Mouse (Mus musculus): ENCODE data around the gene Sprtn. TPM values are rescaled to one million over a fixed set of nuclear protein-coding genes. Genes with fewer than 3 reads are reported as not detected.

Gene Sprtn
- polyA plus RNA-seq, 1 experiment from 2014 or later = 8.3 TPM

- H3K4me2 ChIP-seq (ENCODE audit: low read depth, low read length) = peak overlapping the region; percentile 89
- no peaks in the 10 kb centered on the region for H3K27me3 ChIP-seq (ENCODE audit: control insufficient read depth, insufficient read depth, low read length)
- peak; percentile 49 for ATAC-seq (ENCODE audit: insufficient read depth, low FRiP score)
- no peaks in the 10 kb centered on the region for H3K9me3 ChIP-seq (replicated peaks; ENCODE audit: control insufficient read depth, low read length)
- peak overlapping the region; percentile 89 for H3K27ac ChIP-seq (ENCODE audit: low read length)
- 56% methylated on average over 26 of the region's 26 CpGs for WGBS
- H3K4me1 ChIP-seq (ENCODE audit: control insufficient read depth, insufficient read depth, low read length) = peaks cover 16% of the 10 kb centered on the region
- H3K9ac ChIP-seq (ENCODE audit: low read length) = peak overlapping the region; percentile 91
- H3K36me3 ChIP-seq (ENCODE audit: control insufficient read depth, insufficient read depth, low read length) = no peaks in the 10 kb centered on the region; the same call in none of the 2 replicates
- peak overlapping the region; percentile 96 for H3K4me3 ChIP-seq (replicated peaks; ENCODE audit: low read length)
Measured at GRCm38 (mm10) chr8:124896010-124896631, 1.6 kb upstream of the Sprtn start.

DNA sequence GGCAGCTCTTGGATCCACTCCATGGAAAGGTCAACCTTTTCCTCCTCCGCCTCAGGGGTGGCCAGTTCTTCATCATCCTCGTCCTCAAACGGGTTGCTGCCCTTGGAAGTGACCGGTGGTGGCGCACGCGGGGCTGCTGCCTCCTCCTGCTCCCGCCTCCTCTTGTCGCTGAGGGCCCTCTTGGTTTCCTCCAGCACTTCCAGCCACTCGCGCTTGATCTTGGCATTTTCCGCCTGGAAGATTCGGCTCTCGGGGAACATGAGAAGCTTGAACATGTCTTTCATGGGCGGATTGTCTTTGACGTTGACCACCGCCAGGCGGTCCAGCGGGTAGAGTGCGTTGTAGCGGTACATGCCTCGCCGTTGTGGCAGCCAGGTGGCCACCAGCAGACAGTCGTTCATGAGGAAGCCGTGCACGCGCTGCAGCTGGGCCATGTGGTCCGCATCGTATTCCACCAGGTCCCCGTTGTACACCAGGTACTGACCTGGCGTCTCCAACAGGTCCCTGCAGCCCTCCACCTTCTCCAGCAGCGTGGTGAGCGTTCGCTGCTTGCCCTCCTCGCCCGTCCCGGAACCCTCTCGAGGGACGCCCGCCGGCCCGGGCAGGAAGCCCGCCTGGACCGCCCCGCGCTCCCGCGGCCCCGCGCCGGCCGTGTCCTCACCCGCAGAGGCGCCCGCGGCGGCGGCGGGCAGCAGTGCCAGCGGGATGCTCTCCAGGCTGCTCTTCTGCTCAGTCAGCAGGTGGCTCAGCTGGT is 877 bp upstream of the Sprtn start:
- Histone ChIP-seq H3K4me1 (ENCODE audit: control insufficient read depth, insufficient read depth, low read length) (peaks cover 16% of the 10 kb centered on the region), H3K4me2 (ENCODE audit: low read depth, low read length) (peak overlapping the region; percentile 89), H3K36me3 (ENCODE audit: control insufficient read depth, insufficient read depth, low read length) (peaks cover 5% of the 10 kb centered on the region), H3K9ac (ENCODE audit: low read length) (peak overlapping the region; percentile 91), H3K27ac (ENCODE audit: low read length) (peak overlapping the region; percentile 89), H3K4me3 (replicated peaks; ENCODE audit: low read length) (peak overlapping the region; percentile 96), H3K27me3 (ENCODE audit: control insufficient read depth, insufficient read depth, low read length) (no peaks in the 10 kb centered on the region), H3K9me3 (replicated peaks; ENCODE audit: control insufficient read depth, low read length) (no peaks in the 10 kb centered on the region)
- under 1% methylated on average over 60 of the region's 60 CpGs for WGBS
- peak; percentile 47 for ATAC-seq (ENCODE audit: insufficient read depth, low FRiP score)

GRCm38 (mm10) chr8:124898251-124898905 is 692 bp downstream of the Sprtn start:
- Histone ChIP-seq H3K9me3 (replicated peaks; ENCODE audit: control insufficient read depth, low read length) (no peaks in the 10 kb centered on the region), H3K27ac (ENCODE audit: low read length) (peak overlapping the region; percentile 74; the same call in 1 of the 2 replicates), H3K4me2 (ENCODE audit: low read depth, low read length) (peak overlapping the region; percentile 91), H3K9ac (ENCODE audit: low read length) (peak overlapping the region; percentile 92), H3K4me1 (ENCODE audit: control insufficient read depth, insufficient read depth, low read length) (peaks cover 16% of the 10 kb centered on the region), H3K4me3 (replicated peaks; ENCODE audit: low read length) (peak overlapping the region; percentile 96), H3K36me3 (ENCODE audit: control insufficient read depth, insufficient read depth, low read length) (peaks cover 9% of the 10 kb centered on the region), H3K27me3 (ENCODE audit: control insufficient read depth, insufficient read depth, low read length) (no peaks in the 10 kb centered on the region)
- no peak; the same call in 1 of the 2 replicates for ATAC-seq (ENCODE audit: insufficient read depth, low FRiP score)
- WGBS = 4% methylated on average over 28 of the region's 31 CpGs

DNA sequence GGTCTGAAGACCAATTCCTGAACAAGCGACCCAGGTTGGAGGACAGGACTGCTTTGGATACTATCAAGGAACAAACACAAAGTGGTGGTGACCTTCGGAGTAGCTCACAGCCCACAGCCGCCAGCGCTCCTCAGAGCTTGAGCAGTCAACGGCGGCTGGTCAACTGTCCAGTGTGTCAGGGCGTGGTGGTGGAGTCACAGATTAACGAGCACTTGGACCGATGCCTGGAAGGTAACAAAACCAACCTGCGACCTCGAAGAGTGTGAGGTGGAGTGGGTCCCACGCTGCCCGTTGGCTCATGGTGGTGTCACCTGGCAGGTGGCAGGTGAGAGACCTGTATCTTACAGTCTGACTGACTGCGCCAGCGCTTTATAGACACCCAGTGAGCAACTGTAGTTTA is 5.5 kb downstream of the Sprtn start:
- 90% methylated on average over 15 of the region's 15 CpGs for WGBS
- Histone ChIP-seq H3K36me3 (ENCODE audit: control insufficient read depth, insufficient read depth, low read length) (peaks cover 16% of the 10 kb centered on the region), H3K4me1 (ENCODE audit: control insufficient read depth, insufficient read depth, low read length) (peaks cover 6% of the 10 kb centered on the region), H3K4me2 (ENCODE audit: low read depth, low read length) (no peak overlapping the region), H3K27me3 (ENCODE audit: control insufficient read depth, insufficient read depth, low read length) (no peaks in the 10 kb centered on the region), H3K27ac (ENCODE audit: low read length) (no peak overlapping the region), H3K4me3 (replicated peaks; ENCODE audit: low read length) (no peak overlapping the region), H3K9ac (ENCODE audit: low read length) (no peak overlapping the region), H3K9me3 (replicated peaks; ENCODE audit: control insufficient read depth, low read length) (no peaks in the 10 kb centered on the region)
- ATAC-seq (ENCODE audit: insufficient read depth, low FRiP score) = no peak

DNA sequence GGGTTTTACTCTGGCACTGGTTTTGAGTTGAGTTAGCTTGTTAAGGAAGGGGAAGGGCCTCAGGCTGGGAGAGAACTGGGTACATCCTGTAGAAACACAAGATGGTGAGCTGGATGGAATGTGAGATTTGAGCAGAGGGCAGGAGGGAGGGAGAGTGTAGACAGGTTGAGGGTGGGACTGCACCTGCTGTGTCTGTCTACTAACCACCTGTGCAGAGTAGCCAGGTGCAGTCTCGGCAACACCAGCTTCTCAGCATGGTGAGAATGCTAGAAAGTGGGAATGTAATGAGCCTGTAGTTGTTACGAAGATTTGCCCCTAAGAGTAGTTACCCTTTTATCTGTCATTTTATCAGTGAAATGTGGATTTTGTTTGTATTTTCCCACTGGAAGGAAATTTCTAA is 7.8 kb downstream of the Sprtn start:
- Histone ChIP-seq H3K4me3 (replicated peaks; ENCODE audit: low read length) (no peak overlapping the region), H3K27me3 (ENCODE audit: control insufficient read depth, insufficient read depth, low read length) (no peaks in the 10 kb centered on the region), H3K36me3 (ENCODE audit: control insufficient read depth, insufficient read depth, low read length) (peaks cover 20% of the 10 kb centered on the region), H3K9ac (ENCODE audit: low read length) (no peak overlapping the region), H3K27ac (ENCODE audit: low read length) (no peak overlapping the region), H3K9me3 (replicated peaks; ENCODE audit: control insufficient read depth, low read length) (no peaks in the 10 kb centered on the region), H3K4me2 (ENCODE audit: low read depth, low read length) (no peak overlapping the region), H3K4me1 (ENCODE audit: control insufficient read depth, insufficient read depth, low read length) (no peaks in the 10 kb centered on the region)
- WGBS = 70% methylated on average over 2 of the region's 2 CpGs
- no peak for ATAC-seq (ENCODE audit: insufficient read depth, low FRiP score)

GRCm38 (mm10) chr8:124909936-124910335 is 12.2 kb downstream of the Sprtn start:
- Histone ChIP-seq H3K36me3 (ENCODE audit: control insufficient read depth, insufficient read depth, low read length) (peaks cover 23% of the 10 kb centered on the region), H3K9ac (ENCODE audit: low read length) (no peak overlapping the region), H3K27ac (ENCODE audit: low read length) (no peak overlapping the region), H3K27me3 (ENCODE audit: control insufficient read depth, insufficient read depth, low read length) (no peaks in the 10 kb centered on the region), H3K4me3 (replicated peaks; ENCODE audit: low read length) (no peak overlapping the region), H3K9me3 (replicated peaks; ENCODE audit: control insufficient read depth, low read length) (0 out of 2 replicates have a peak, but pooled peaks cover 4% of the 10 kb centered on the region), H3K4me2 (ENCODE audit: low read depth, low read length) (no peak overlapping the region), H3K4me1 (ENCODE audit: control insufficient read depth, insufficient read depth, low read length) (no peaks in the 10 kb centered on the region)
- WGBS = 93% methylated on average over 16 of the region's 16 CpGs
- ATAC-seq (ENCODE audit: insufficient read depth, low FRiP score) = no peak

- Histone ChIP-seq H3K9ac (ENCODE audit: low read length) (no peak overlapping the region), H3K4me1 (ENCODE audit: control insufficient read depth, insufficient read depth, low read length) (no peaks in the 10 kb centered on the region), H3K4me2 (ENCODE audit: low read depth, low read length) (no peak overlapping the region), H3K9me3 (replicated peaks; ENCODE audit: control insufficient read depth, low read length) (0 out of 2 replicates have a peak, but pooled peaks cover 4% of the 10 kb centered on the region), H3K27me3 (ENCODE audit: control insufficient read depth, insufficient read depth, low read length) (no peaks in the 10 kb centered on the region), H3K4me3 (replicated peaks; ENCODE audit: low read length) (no peak overlapping the region), H3K27ac (ENCODE audit: low read length) (no peak overlapping the region), H3K36me3 (ENCODE audit: control insufficient read depth, insufficient read depth, low read length) (peaks cover 24% of the 10 kb centered on the region)
- no peak for ATAC-seq (ENCODE audit: insufficient read depth, low FRiP score)
- WGBS = 80% methylated on average over 10 of the region's 10 CpGs
Measured at GRCm38 (mm10) chr8:124910349-124910748, 12.7 kb downstream of the Sprtn start.

DNA sequence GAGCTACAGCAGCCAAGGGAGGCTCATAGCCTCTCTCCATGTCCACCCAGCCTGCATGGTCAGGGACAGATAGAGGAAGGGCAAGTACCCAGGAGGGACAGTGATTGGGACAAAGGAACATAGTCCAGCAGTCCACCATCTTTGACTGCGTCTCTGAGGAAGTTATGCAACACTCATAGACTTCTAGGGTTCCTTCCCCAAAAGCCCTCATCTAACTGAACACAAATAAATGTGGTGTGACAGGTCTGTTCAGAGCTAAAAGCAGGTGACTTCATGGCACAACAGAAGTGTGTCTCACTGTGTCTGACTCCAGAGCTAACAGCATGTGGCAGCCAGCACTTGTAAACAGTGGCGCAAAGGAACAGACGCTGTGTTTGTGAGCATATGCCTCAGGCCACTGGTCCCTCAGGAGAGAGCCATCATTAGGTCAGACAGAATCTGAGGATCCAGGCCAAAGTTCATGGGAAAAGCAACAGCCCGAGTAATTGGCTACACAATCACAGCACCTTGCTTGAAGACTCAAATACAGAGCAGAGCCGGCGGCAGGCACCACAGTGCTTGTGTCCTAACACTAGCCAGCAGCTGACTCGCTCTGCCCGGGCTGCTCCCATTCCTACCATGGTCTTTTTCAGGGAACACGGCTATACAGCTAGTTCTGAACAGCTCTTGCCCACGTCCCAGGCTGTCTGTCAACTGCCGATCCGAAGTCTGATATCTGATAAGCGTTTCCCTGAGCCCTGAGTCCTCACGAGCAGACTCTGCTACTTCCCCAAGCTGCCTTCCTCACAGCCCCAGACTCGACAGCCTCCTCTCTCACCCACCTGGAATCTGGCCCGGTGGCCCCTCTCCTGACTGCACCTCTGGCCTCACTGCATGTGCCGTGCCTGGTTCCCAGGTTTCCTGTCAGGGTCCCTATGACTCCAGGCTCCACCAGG is 14.5 kb downstream of the Sprtn start:
- WGBS = 78% methylated on average over 17 of the region's 17 CpGs
- H3K9me3 ChIP-seq (replicated peaks; ENCODE audit: control insufficient read depth, low read length) = 0 out of 2 replicates have a peak, but pooled peaks cover 4% of the 10 kb centered on the region
- H3K4me2 ChIP-seq (ENCODE audit: low read depth, low read length) = no peak overlapping the region
- peaks cover 24% of the 10 kb centered on the region for H3K36me3 ChIP-seq (ENCODE audit: control insufficient read depth, insufficient read depth, low read length)
- no peak overlapping the region for H3K9ac ChIP-seq (ENCODE audit: low read length)
- no peak for ATAC-seq (ENCODE audit: insufficient read depth, low FRiP score)
- H3K27ac ChIP-seq (ENCODE audit: low read length) = no peak overlapping the region
- H3K4me3 ChIP-seq (replicated peaks; ENCODE audit: low read length) = no peak overlapping the region
- H3K4me1 ChIP-seq (ENCODE audit: control insufficient read depth, insufficient read depth, low read length) = no peaks in the 10 kb centered on the region
- no peaks in the 10 kb centered on the region for H3K27me3 ChIP-seq (ENCODE audit: control insufficient read depth, insufficient read depth, low read length)

Measured in stomach, embryonic 16.5 days (tissue).